Mouse (Mus musculus) right cerebral cortex, adult 2 months (tissue): Measurements from ENCODE around the gene Ensa.
"Not testable (repeated sequence)": the region's sequence is repeated elsewhere in the genome, so short reads cannot be mapped to it uniquely, and the experiment has no call there.

Experiments
- DNase-seq, 2 experiments: peaks; one replicate each; pipeline ENCODE4 v3.0.0; 2021 to 2022; ENCODE audit warnings: low spot score in 2 of 2

Ensa gene

GRCm38 (mm10) chr3:95662724-95663449 is 38.1 kb downstream of the Ensa start:
- DNase-seq, result no peak

DNA sequence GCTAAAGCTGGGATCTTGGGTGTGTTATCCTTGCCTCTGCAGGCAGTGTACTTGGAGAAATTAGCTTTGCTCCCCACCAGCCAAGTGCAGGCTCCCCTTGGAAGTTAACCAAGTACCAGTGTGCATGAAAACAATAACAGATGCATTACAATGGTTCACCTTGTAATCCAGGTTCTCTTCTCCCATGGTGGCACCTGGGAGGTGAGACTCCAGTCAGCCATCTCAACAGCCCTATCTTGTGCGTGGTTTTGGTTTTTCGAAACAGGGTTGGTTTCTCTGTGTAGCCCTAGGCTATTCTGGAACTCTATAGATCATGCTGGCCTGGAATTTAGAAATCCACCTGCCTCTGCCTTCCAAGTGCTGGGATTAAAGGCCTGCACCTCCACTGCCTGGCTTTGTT is 38.7 kb downstream of the Ensa start:
- no peak for DNase-seq

- no peak for DNase-seq
Observed at GRCm38 (mm10) chr3:95663969-95664608, 39.3 kb downstream of the Ensa start.

- no peak for DNase-seq
Observed at GRCm38 (mm10) chr3:95664940-95665352, 40.2 kb downstream of the Ensa start.

- DNase-seq, result no peak
Observed at GRCm38 (mm10) chr3:95666124-95666844, 41.5 kb downstream of the Ensa start.

DNA sequence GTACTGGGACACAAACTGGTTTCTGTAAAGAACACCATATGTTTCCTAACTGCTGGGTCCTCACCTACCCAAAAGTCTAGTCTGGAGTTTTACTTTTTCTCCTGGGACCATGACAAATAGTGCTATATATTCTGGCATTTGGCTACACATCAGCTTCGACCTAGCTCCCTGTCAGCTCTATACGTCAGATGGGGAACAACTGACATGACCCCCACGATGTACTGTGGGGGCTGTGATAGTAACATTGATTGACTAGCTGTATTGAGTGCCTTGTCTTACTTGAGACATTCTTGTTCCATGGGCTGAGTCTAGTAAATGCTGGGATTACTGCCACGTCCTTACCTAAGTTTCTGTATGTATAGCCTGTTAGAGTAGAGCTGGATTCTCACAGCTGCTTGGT is 42.7 kb downstream of the Ensa start:
- DNase-seq, result no peak

- DNase-seq, result peak; percentile 40 to 44
Observed at GRCm38 (mm10) chr3:95668026-95668425, 43.2 kb downstream of the Ensa start.

- DNase-seq, result no peak
Observed at GRCm38 (mm10) chr3:95668589-95669308, 44.0 kb downstream of the Ensa start.

DNA sequence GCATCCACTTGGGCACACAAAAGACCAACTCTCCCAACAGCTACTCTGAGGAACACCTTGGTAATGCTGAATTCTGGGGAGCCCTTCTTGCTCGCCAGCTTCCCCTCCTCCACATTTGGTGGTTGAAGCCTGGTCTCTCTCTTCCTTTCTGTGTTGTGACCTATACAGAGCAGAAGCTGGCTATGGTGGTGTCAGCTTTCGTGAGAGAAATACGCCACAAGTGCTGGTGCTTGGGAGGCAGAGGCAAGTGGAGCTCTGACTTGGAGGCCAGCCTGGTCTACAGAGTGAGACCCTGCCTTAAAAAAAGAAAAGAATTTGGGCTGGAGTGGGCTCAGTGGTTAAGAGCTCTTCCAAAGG is 44.5 kb downstream of the Ensa start:
- no peak for DNase-seq

- not testable (repeated sequence) for DNase-seq
Observed at GRCm38 (mm10) chr3:95670419-95670818, 45.6 kb downstream of the Ensa start.

DNA sequence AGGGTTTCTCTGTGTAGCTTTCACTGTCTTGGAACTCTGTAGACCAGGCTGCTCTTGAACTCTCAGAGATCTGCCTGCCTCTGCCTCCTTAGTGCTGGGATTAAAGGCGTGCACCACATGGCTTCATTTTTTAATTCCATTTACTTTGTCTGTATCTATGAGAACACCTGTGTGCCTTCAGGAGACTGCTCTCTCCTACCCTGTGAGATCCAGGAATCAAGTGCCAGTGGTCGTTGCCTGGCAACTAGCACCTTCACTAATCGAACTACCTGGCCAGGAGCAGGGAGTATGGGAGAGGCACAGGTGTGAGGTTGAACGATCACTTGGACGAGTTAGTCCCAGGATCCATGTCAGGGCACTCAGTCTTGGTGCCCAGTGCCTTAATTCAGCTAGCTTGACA is 46.4 kb downstream of the Ensa start:
- no peak for DNase-seq

- no peak for DNase-seq
Observed at GRCm38 (mm10) chr3:95672461-95672860, 47.7 kb downstream of the Ensa start.

DNA sequence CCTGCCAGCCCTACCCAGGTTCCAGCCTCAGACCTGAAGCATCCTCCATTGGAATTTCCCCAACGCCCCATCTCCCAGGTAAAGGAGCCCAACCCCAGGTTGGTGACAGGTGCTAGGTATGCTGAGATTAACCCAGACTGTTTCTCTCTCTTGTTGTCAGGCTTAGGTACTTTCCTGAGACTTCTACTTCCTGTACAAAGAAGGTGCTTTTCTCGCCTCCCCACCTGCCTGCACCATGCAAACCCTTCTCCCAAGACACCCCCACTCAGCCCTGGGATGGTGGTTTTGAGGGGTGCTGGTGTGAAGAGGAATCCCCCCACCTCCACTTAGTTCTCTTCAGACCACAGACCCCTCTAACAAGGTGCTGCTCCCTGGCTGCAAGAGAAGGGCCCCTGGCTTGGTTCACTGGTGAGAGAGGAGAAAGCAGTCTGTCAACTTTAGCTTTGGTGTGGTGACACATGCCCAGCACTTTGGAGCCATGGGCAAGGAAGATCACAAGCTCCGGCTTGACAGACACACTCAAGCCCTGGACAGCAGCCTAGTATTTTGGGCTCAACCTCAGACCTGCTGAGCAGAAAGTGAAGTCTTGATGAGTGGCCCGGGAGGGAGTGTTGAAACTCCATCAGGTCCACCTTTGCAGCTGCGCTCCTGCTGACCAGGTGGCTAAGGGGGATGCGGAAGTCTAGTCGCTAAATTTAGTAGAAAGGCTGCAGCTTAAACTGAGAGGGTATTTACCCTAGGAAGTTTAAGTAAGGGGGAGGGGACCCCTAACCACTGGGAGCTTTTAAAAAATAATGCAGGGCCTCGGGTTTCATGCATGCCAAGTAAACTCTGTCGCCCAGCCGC is 48.3 kb downstream of the Ensa start:
- DNase-seq, result no peak

- no peak for DNase-seq
Observed at GRCm38 (mm10) chr3:95673707-95674211, 49.0 kb downstream of the Ensa start.

- no peak for DNase-seq
Observed at GRCm38 (mm10) chr3:95674236-95674635, 49.4 kb downstream of the Ensa start.

DNA sequence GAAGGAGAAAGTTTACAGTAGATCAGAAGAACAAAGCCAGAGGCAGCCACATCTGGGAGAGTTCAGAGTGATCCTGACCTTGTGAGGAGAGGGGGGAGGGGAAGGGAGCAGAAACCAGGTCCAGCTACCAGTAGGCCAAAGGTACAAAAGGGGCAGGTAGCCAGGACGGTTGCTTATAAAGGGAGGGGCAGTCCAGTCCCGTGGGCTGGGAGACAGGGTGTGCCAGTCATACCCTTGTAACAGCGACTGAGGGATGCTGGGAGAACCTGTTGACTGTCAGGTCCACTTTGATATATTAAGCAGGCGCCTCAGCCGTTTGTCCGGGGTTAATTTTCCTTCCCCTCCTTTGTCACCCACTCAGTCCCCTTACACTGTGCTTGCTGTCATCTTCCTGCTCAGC is 50.0 kb downstream of the Ensa start:
- DNase-seq, result no peak

DNA sequence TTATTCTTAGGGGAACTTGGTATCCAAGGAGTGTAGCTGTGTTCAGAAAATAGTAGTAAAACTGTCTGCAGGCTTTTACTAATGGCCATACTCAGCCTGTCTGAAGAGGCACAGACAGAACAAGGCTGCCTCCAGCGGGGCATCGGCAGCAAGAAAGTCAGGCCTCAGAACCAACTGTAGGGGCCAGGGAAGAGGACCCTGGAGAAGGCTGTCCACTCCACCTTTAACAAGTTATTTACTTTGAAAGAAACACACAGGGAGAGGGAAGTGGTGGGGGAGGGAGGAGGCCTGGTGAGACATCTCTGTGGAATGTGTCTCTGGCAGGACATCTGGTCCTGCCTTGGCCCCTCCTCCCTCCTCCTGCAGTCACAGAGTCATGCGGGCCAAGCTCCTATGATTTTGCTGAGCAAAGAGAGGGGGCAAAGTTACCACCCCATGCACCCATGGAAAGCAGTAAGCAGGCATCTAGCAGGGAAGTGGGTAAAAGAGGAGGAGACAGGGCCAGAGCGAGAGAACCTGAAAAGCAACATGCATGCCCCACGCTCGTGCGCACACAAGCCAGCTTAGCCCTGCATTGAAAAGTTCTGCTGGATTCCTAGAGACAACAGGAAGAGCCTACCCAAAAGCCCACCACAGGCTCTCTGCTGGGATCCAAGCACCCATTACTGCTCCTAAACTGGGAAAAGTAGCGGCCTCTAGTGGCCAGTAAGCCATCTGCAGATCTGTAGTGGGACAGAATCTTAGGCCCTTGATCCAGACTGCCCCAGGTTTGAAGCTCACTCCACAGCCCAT is 50.7 kb downstream of the Ensa start:
- DNase-seq, result peak; percentile 58 to 72

- peak in 1 of 2 experiments; percentile 30 for DNase-seq
Observed at GRCm38 (mm10) chr3:95676745-95677419, 52.1 kb downstream of the Ensa start.

DNA sequence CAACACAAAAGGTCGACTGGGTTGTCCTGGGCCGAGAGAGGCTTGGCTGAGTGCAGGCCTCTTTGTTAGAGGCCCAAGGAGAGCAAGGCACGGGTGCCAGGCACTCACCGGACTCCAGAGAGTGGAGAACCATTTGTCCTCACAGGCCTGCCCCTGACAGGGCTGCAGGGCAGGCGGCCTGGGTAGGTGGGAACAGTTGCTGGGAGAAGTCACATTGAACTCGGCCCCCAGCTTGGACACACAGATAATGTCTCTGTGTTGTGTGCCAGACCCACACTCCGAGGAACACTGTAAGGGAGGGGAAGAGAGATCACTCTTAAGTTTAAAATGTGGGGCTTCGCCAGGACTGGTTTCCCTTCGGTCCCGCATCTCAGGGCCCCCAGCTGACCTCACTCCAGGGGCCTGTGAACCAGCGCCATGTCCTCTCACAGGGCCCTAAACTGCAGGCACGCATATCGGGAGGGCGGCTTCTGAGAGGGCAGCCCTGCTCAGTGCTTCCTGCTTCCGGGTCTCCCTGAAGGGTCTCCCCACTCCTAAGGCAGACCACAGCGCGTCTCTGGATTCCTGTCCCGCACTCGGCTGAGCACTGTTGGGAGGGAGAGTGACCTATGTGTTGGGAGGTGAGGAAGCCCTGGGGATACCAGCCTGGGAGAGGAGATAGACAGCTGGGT is 52.8 kb downstream of the Ensa start:
- no peak for DNase-seq
